Mouse (Mus musculus): Measurements from ENCODE around the gene Tnni3. TPM values are rescaled to one million over a fixed set of nuclear protein-coding genes. Genes with fewer than 3 reads are reported as not detected.
"Not testable (repeated sequence)": the region's sequence is repeated elsewhere in the genome, so short reads cannot be mapped to it uniquely, and the experiment has no call there.

The Tnni3 gene
- 3.2 and 5.3 TPM in 2 replicates for polyA plus RNA-seq (2014; fragmentation: Nextera tagmentation; extraction: Ambion mirVana)

DNA sequence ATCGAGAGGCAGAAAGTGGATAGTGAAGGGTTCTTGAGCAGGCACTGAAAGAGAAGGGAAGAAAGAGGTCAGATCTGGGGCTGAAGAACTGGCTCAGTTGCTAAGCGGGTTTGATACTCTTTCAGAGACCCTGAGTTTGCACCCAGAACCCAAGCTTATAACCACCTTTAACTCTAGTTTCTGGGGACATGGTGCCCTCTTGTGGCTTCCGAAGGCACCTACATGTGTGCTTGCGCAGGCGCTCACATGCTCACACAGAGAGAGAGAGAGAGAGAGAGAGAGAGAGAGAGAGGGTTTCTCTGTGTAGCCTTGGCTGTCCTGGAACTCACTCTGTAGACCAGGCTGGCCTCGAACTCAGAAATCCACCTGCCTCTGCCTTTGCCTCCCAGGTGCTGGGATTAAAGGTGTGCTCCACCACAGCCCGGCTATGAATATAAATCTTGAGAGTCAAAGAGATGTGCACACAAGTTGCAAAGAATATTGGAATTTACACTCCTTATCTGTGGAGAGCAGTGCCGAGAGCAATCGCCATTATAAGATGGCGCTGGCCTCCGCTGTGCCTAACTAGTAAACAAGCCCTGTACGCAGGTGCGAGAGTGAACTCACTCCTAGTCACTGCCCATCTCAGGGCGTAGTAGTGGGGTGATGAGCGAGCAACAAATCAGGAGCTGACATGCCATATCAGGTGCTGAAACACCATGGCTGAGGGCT lies at the start of gene Tnni3:
Tnni3 (minus strand) TSS at position 18 of the 711 bp plus-strand sequence.
- not testable (repeated sequence) for ATAC-seq (ENCODE audit: insufficient number of reproducible peaks, low FRiP score, low TSS enrichment, low read depth); H3K36me3 ChIP-seq (ENCODE audit: control insufficient read depth, insufficient read depth, low read length); H3K4me2 ChIP-seq (ENCODE audit: low read depth, severe bottlenecking); H3K4me3 ChIP-seq (ENCODE audit: low read depth, low read length); H3K27me3 ChIP-seq (ENCODE audit: control insufficient read depth, insufficient read depth, low read length); H3K9me3 ChIP-seq (ENCODE audit: control insufficient read depth, low read length); H3K9ac ChIP-seq (ENCODE audit: low read length); H3K27ac ChIP-seq (replicated peaks; ENCODE audit: low read depth, low read length); H3K4me1 ChIP-seq (ENCODE audit: control insufficient read depth, insufficient read depth, low read length)
- 72% methylated on average over 15 of the region's 15 CpGs for WGBS
- DNase-seq (ENCODE audit: low spot score): peak; percentile 72

GRCm38 (mm10) chr7:4572361-4572760 lies 48.3 kb upstream of the Tnni3 start:
- DNase-seq (ENCODE audit: low spot score); H3K27ac ChIP-seq (replicated peaks; ENCODE audit: low read depth, low read length); H3K4me2 ChIP-seq (ENCODE audit: low read depth, severe bottlenecking); H3K9ac ChIP-seq (ENCODE audit: low read length); H3K36me3 ChIP-seq (ENCODE audit: control insufficient read depth, insufficient read depth, low read length); H3K9me3 ChIP-seq (ENCODE audit: control insufficient read depth, low read length); H3K27me3 ChIP-seq (ENCODE audit: control insufficient read depth, insufficient read depth, low read length); H3K4me1 ChIP-seq (ENCODE audit: control insufficient read depth, insufficient read depth, low read length); ATAC-seq (ENCODE audit: insufficient number of reproducible peaks, low FRiP score, low TSS enrichment, low read depth); H3K4me3 ChIP-seq (ENCODE audit: low read depth, low read length): not testable (repeated sequence)
- WGBS: 59% methylated on average over 2 of the region's 2 CpGs

DNA sequence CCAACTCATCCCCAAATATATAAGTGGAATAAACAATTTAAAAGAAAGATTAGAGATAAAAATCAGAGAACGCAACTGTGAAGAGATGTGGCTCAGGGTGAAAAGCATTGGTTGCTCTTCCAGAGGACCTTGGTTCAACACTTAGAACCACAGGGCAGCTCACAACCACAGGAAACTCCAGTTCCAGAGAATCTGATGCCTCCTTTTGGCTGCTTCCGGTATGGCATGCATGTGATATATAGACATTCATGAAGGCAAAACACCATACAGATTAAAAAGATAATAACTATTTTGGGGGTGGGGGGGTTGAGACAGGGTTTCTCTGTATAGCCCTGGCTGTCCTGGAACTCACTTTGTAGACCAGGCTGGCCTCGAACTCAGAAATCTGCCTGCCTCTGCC lies 38.6 kb upstream of the Tnni3 start:
- H3K4me1 ChIP-seq (ENCODE audit: control insufficient read depth, insufficient read depth, low read length): no peaks in the 10 kb centered on the region
- no peak for ATAC-seq (ENCODE audit: insufficient number of reproducible peaks, low FRiP score, low TSS enrichment, low read depth)
- H3K4me2 ChIP-seq (ENCODE audit: low read depth, severe bottlenecking): no peak overlapping the region
- WGBS: 91% methylated on average over 3 of the region's 3 CpGs
- no peaks in the 10 kb centered on the region; the same call in 1 of the 2 replicates for H3K9me3 ChIP-seq (ENCODE audit: control insufficient read depth, low read length)
- no peaks in the 10 kb centered on the region for H3K27me3 ChIP-seq (ENCODE audit: control insufficient read depth, insufficient read depth, low read length)
- H3K27ac ChIP-seq (replicated peaks; ENCODE audit: low read depth, low read length): no peak overlapping the region
- no peak overlapping the region for H3K9ac ChIP-seq (ENCODE audit: low read length)
- no peak for DNase-seq (ENCODE audit: low spot score)
- H3K4me3 ChIP-seq (ENCODE audit: low read depth, low read length): no peak overlapping the region
- H3K36me3 ChIP-seq (ENCODE audit: control insufficient read depth, insufficient read depth, low read length): no peaks in the 10 kb centered on the region

DNA sequence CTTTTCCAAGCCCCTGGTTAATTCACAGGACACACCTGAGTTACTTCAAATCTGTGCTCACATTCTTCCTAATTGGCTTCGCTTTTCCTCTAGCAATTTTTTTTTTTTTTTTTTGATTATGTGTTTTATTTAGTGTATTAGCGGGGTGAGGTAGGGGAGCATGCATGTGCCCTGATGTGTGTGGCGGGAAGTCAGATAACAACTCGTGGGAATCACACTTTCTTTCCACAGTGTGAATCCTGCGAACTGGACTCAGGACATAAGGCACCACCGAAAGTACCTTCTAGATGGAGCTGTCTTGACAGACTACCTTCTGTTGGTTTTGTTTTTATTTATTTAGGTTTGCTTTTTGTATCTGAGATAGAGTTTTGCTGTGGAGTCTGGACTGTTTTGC lies 33.1 kb upstream of the Tnni3 start:
- Histone ChIP-seq H3K36me3 (ENCODE audit: control insufficient read depth, insufficient read depth, low read length) (no peaks in the 10 kb centered on the region), H3K9ac (ENCODE audit: low read length) (no peak overlapping the region), H3K27me3 (ENCODE audit: control insufficient read depth, insufficient read depth, low read length) (no peaks in the 10 kb centered on the region), H3K4me3 (ENCODE audit: low read depth, low read length) (no peak overlapping the region), H3K9me3 (ENCODE audit: control insufficient read depth, low read length) (0 out of 2 replicates have a peak, but pooled peaks cover 2% of the 10 kb centered on the region), H3K4me1 (ENCODE audit: control insufficient read depth, insufficient read depth, low read length) (no peaks in the 10 kb centered on the region), H3K4me2 (ENCODE audit: low read depth, severe bottlenecking) (no peak overlapping the region), H3K27ac (replicated peaks; ENCODE audit: low read depth, low read length) (no peak overlapping the region)
- ATAC-seq (ENCODE audit: insufficient number of reproducible peaks, low FRiP score, low TSS enrichment, low read depth): no peak
- 77% methylated on average over 6 of the region's 6 CpGs for WGBS
- no peak for DNase-seq (ENCODE audit: low spot score)

- no peaks in the 10 kb centered on the region for H3K4me1 ChIP-seq (ENCODE audit: control insufficient read depth, insufficient read depth, low read length)
- ATAC-seq (ENCODE audit: insufficient number of reproducible peaks, low FRiP score, low TSS enrichment, low read depth) (peak; percentile 84), DNase-seq (ENCODE audit: low spot score) (peak; percentile 92)
- 24% methylated on average over 15 of the region's 15 CpGs for WGBS
- no peaks in the 10 kb centered on the region for H3K36me3 ChIP-seq (ENCODE audit: control insufficient read depth, insufficient read depth, low read length)
- no peak overlapping the region for H3K27ac ChIP-seq (replicated peaks; ENCODE audit: low read depth, low read length)
- H3K9ac ChIP-seq (ENCODE audit: low read length): no peak overlapping the region
- 0 out of 2 replicates have a peak, but pooled peaks cover 2% of the 10 kb centered on the region for H3K9me3 ChIP-seq (ENCODE audit: control insufficient read depth, low read length)
- no peak overlapping the region for H3K4me3 ChIP-seq (ENCODE audit: low read depth, low read length)
- no peak overlapping the region for H3K4me2 ChIP-seq (ENCODE audit: low read depth, severe bottlenecking)
- H3K27me3 ChIP-seq (ENCODE audit: control insufficient read depth, insufficient read depth, low read length): no peaks in the 10 kb centered on the region
Measured at GRCm38 (mm10) chr7:4556256-4557166, 32.5 kb upstream of the Tnni3 start.

DNA sequence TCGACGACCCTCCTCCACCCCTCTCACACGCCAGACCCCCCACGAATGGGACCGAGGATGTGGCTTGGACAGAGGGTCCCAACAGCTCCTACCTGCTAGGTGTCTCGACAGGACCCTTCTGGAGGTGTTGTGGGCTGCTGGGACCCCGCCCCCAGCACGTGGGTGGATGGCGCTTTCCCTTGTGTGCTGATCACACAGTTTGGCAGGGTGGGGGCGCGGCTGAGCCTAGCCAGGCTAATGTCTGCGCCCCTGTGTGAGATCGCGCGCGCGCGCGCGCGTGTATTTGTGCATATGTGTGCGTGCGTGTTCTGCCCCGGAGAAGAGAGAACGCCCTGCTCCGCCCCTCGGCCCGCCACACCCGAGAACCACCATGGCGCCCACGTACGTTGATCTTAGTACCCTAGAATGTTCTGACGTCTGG lies 23.2 kb upstream of the Tnni3 start, which contains the start of gene Syt5:
Syt5 (minus strand) TSS at position 321 of the 421 bp plus-strand sequence.
- peak within 1 kb of the TSS; percentile 56 for H3K4me2 ChIP-seq (ENCODE audit: low read depth, severe bottlenecking)
- WGBS: 4% methylated on average over 33 of the region's 33 CpGs
- DNase-seq (ENCODE audit: low spot score) (peak; percentile 46), ATAC-seq (ENCODE audit: insufficient number of reproducible peaks, low FRiP score, low TSS enrichment, low read depth) (peak; percentile 49)
- H3K27ac ChIP-seq (replicated peaks; ENCODE audit: low read depth, low read length): no peak within 1 kb of the TSS
- H3K9ac ChIP-seq (ENCODE audit: low read length): 0 out of 2 replicates have a peak within 1 kb of the TSS, but pooled peaks have one; percentile 18
- no peaks in the 10 kb centered on the region for H3K36me3 ChIP-seq (ENCODE audit: control insufficient read depth, insufficient read depth, low read length)
- no peaks in the 10 kb centered on the region for H3K9me3 ChIP-seq (ENCODE audit: control insufficient read depth, low read length)
- H3K4me3 ChIP-seq (ENCODE audit: low read depth, low read length): peak within 1 kb of the TSS; percentile 30
- H3K27me3 ChIP-seq (ENCODE audit: control insufficient read depth, insufficient read depth, low read length): no peaks in the 10 kb centered on the region
- H3K4me1 ChIP-seq (ENCODE audit: control insufficient read depth, insufficient read depth, low read length): 0 out of 2 replicates have a peak, but pooled peaks cover 6% of the 10 kb centered on the region

GRCm38 (mm10) chr7:4546591-4547131 lies 22.6 kb upstream of the Tnni3 start:
- 0 out of 2 replicates have a peak, but pooled peaks cover 6% of the 10 kb centered on the region for H3K4me1 ChIP-seq (ENCODE audit: control insufficient read depth, insufficient read depth, low read length)
- no peaks in the 10 kb centered on the region for H3K27me3 ChIP-seq (ENCODE audit: control insufficient read depth, insufficient read depth, low read length)
- no peak overlapping the region for H3K27ac ChIP-seq (replicated peaks; ENCODE audit: low read depth, low read length)
- peak overlapping the region; percentile 30 for H3K4me3 ChIP-seq (ENCODE audit: low read depth, low read length)
- ATAC-seq (ENCODE audit: insufficient number of reproducible peaks, low FRiP score, low TSS enrichment, low read depth) (peak; percentile 67), DNase-seq (ENCODE audit: low spot score) (peak; percentile 80)
- 2% methylated on average over 23 of the region's 26 CpGs for WGBS
- no peaks in the 10 kb centered on the region for H3K9me3 ChIP-seq (ENCODE audit: control insufficient read depth, low read length)
- H3K9ac ChIP-seq (ENCODE audit: low read length): no peak overlapping the region
- no peaks in the 10 kb centered on the region for H3K36me3 ChIP-seq (ENCODE audit: control insufficient read depth, insufficient read depth, low read length)
- peak overlapping the region; percentile 56 for H3K4me2 ChIP-seq (ENCODE audit: low read depth, severe bottlenecking)

- 0 out of 2 replicates have a peak, but pooled peaks cover 6% of the 10 kb centered on the region for H3K4me1 ChIP-seq (ENCODE audit: control insufficient read depth, insufficient read depth, low read length)
- no peak overlapping the region; the same call in 1 of the 2 replicates for H3K4me3 ChIP-seq (ENCODE audit: low read depth, low read length)
- DNase-seq (ENCODE audit: low spot score) (no peak), ATAC-seq (ENCODE audit: insufficient number of reproducible peaks, low FRiP score, low TSS enrichment, low read depth) (0 out of 2 replicates have a peak, but pooled peaks have one; percentile 19)
- H3K27ac ChIP-seq (replicated peaks; ENCODE audit: low read depth, low read length): no peak overlapping the region
- no peaks in the 10 kb centered on the region for H3K9me3 ChIP-seq (ENCODE audit: control insufficient read depth, low read length)
- no peaks in the 10 kb centered on the region for H3K27me3 ChIP-seq (ENCODE audit: control insufficient read depth, insufficient read depth, low read length)
- H3K9ac ChIP-seq (ENCODE audit: low read length): no peak overlapping the region
- 73% methylated on average over 15 of the region's 15 CpGs for WGBS
- no peaks in the 10 kb centered on the region for H3K36me3 ChIP-seq (ENCODE audit: control insufficient read depth, insufficient read depth, low read length)
- H3K4me2 ChIP-seq (ENCODE audit: low read depth, severe bottlenecking): peak overlapping the region; percentile 56
Measured at GRCm38 (mm10) chr7:4546050-4546449, 22.0 kb upstream of the Tnni3 start.
